7 mouse cellular contexts compared by ENCODE assay signal in the genomic region with DNA sequence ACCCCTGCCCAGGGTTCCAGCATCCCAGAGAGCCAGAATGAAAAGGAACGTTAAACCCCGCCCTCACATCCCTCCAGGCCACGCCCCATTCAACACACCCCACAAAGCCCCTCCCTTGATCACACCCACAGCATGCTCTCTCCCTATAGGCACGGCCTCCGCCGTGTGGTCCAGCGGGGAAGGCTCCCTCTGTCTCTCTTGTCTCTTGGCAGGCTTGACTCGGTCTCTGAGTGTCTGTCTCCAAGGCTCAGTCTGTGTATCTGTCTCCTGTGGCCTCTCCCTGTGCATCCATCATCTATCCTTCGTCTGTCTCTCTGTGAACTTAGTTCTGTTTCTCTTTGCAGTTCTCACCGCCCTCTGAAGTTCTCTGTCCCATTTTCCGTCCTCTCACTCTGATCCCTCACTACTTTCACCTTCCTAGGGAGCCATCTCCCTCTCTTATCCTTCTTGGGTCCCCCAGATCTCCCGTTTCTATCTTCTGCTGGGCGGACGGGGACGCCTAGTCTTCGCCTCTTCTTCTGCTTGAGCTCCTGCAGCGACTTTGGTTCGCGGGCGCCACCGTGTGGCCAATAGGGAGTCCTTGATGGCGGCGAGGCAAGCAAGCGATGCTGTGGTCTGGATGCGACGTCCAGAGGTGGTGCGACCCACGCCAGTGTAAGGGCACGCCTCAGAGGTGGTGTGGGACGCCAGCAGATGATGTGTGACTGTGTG. TPM values are rescaled to one million over a fixed set of nuclear protein-coding genes. Genes with fewer than 3 reads are reported as not detected.
DNase-seq lines count a peak whose midpoint lies in the region; ATAC-seq and TF ChIP-seq lines count a peak whose summit lies in the region.

A gene (plus strand): TSS at position 146 of the 711 bp plus-strand sequence.

- peaks cover 67% of the 10 kb centered on the region for H3K4me1 ChIP-seq in embryonic facial prominence, embryonic 10.5 days
- H3K4me1 ChIP-seq in limb, embryonic 11.5 days (ENCODE audit: control insufficient read depth, insufficient read depth, low read length) = peaks cover 42% of the 10 kb centered on the region
- peaks cover 47% of the 10 kb centered on the region for H3K4me1 ChIP-seq in midbrain, embryonic 13.5 days (replicated peaks)
- peaks cover 3% of the 10 kb centered on the region; the same call in 1 of the 2 replicates for H3K4me1 ChIP-seq in small intestine, adult 2 months (ENCODE audit: control insufficient read depth, insufficient read depth, insufficient read length, low read length)

- peaks cover 37% of the 10 kb centered on the region for H3K36me3 ChIP-seq in embryonic facial prominence, embryonic 10.5 days (replicated peaks)
- H3K36me3 ChIP-seq in limb, embryonic 11.5 days (ENCODE audit: control insufficient read depth, insufficient read depth, low read length) = peaks cover 10% of the 10 kb centered on the region
- peaks cover 8% of the 10 kb centered on the region for H3K36me3 ChIP-seq in midbrain, embryonic 13.5 days
- H3K36me3 ChIP-seq in small intestine, adult 2 months (ENCODE audit: control insufficient read depth, insufficient read depth, low read length) = no peaks in the 10 kb centered on the region

- ATAC-seq in limb, embryonic 11.5 days (ENCODE audit: insufficient number of reproducible peaks, low FRiP score, low TSS enrichment, low read depth) = peak; percentile 71
- ATAC-seq in midbrain, embryonic 13.5 days = peak; percentile 69

- peaks cover 67% of the 10 kb centered on the region for H3K27me3 ChIP-seq in embryonic facial prominence, embryonic 10.5 days (replicated peaks; ENCODE audit: low read depth, poor library complexity, severe bottlenecking)
- no peaks in the 10 kb centered on the region for H3K27me3 ChIP-seq in limb, embryonic 11.5 days (ENCODE audit: control insufficient read depth, insufficient read depth, low read length)
- H3K27me3 ChIP-seq in midbrain, embryonic 13.5 days = peaks cover 57% of the 10 kb centered on the region
- H3K27me3 ChIP-seq in small intestine, adult 2 months (ENCODE audit: control insufficient read depth, insufficient read depth, low read length) = peaks cover 9% of the 10 kb centered on the region

- peak within 1 kb of the TSS; percentile 87 for H3K27ac ChIP-seq in embryonic facial prominence, embryonic 10.5 days (replicated peaks)
- H3K27ac ChIP-seq in limb, embryonic 11.5 days (replicated peaks; ENCODE audit: low read depth, low read length) = peak within 1 kb of the TSS; percentile 98
- peak within 1 kb of the TSS; percentile 72 for H3K27ac ChIP-seq in midbrain, embryonic 13.5 days
- H3K27ac ChIP-seq in small intestine, adult 2 months (ENCODE audit: insufficient read depth, low read depth, low read length) = peak within 1 kb of the TSS; percentile 56

- WGBS in embryonic facial prominence, embryonic 10.5 days = under 1% methylated on average over 30 of the region's 30 CpGs
- WGBS in limb, embryonic 11.5 days = under 1% methylated on average over 30 of the region's 30 CpGs
- WGBS in midbrain, embryonic 13.5 days = 1% methylated on average over 30 of the region's 30 CpGs
- WGBS in small intestine, adult 2 months = under 1% methylated on average over 30 of the region's 30 CpGs

- TF ChIP-seq POLR2A in small intestine, adult 2 months (IDR thresholded peaks at IDR 0.05; ENCODE audit: low read depth, low read length) = no peak

- peak within 1 kb of the TSS; percentile 64 for H3K4me2 ChIP-seq in limb, embryonic 11.5 days (ENCODE audit: low read depth, severe bottlenecking)
- peak within 1 kb of the TSS; percentile 59 for H3K4me2 ChIP-seq in midbrain, embryonic 13.5 days (replicated peaks)

- TF ChIP-seq CTCF in small intestine, adult 2 months (IDR thresholded peaks at IDR 0.05; ENCODE audit: extremely low read depth, insufficient read length, insufficient replicate concordance, low read depth, low read length) = peak; percentile 72

- peak; percentile 89 for DNase-seq in adrenal gland, postnatal 10 days
- peak; percentile 92 for DNase-seq in embryonic facial prominence, embryonic 10.5 days (ENCODE audit: low spot score)
- peak; percentile 98 for DNase-seq in heart, adult 11 months
- peak; percentile 68 for DNase-seq in kidney, adult 11 months
- peak; percentile 92 for DNase-seq in limb, embryonic 11.5 days (ENCODE audit: low spot score)

- peak within 1 kb of the TSS; percentile 55 for H3K4me3 ChIP-seq in embryonic facial prominence, embryonic 10.5 days
- peak within 1 kb of the TSS; percentile 32 for H3K4me3 ChIP-seq in limb, embryonic 11.5 days (ENCODE audit: low read depth, low read length)
- H3K4me3 ChIP-seq in midbrain, embryonic 13.5 days (replicated peaks) = peak within 1 kb of the TSS; percentile 30
- peak within 1 kb of the TSS; percentile 46 for H3K4me3 ChIP-seq in small intestine, adult 2 months (ENCODE audit: low read depth, low read length)

- no peaks in the 10 kb centered on the region for H3K9me3 ChIP-seq in embryonic facial prominence, embryonic 10.5 days
- H3K9me3 ChIP-seq in limb, embryonic 11.5 days (ENCODE audit: control insufficient read depth, low read length) = peaks cover 3% of the 10 kb centered on the region; the same call in 1 of the 2 replicates
- no peaks in the 10 kb centered on the region for H3K9me3 ChIP-seq in midbrain, embryonic 13.5 days

- H3K9ac ChIP-seq in limb, embryonic 11.5 days (ENCODE audit: low read length) = peak within 1 kb of the TSS; percentile 69
- peak within 1 kb of the TSS; percentile 50; the same call in 1 of the 2 replicates for H3K9ac ChIP-seq in midbrain, embryonic 13.5 days (replicated peaks)

RNA-seq across cellular contexts. Expression of the gene that starts here (rescaled TPM):
- 1 to 10 TPM in 1 of 2 experiments, under 1 TPM in 1; 0.84 to 2.0 TPM for total RNA-seq in adrenal gland, postnatal 10 days (2021)
- polyA plus RNA-seq in embryonic facial prominence, embryonic 10.5 days (2016; fragmentation: Nextera tagmentation; extraction: Ambion mirVana) = 14.7 and 20.3 TPM in 2 replicates
- polyA plus RNA-seq in limb, embryonic 11.5 days (2014; fragmentation: Nextera tagmentation; extraction: Ambion mirVana) = 13.9 and 15.9 TPM in 2 replicates
- 23.4 and 30.8 TPM in 2 replicates for polyA plus RNA-seq in midbrain, embryonic 13.5 days (2015; fragmentation: Nextera tagmentation; extraction: Ambion mirVana)
- polyA plus RNA-seq in small intestine, adult 2 months (2012; rRNA removed) = 2.1 and 2.2 TPM in 2 replicates

Comparison
In these comparisons a context has a peak if more than half of its experiments do, and no peak if none do; other contexts are left out.
1. Peak in every context shown above with its lines: DNase-seq, ATAC-seq, H3K4me3 ChIP-seq and H3K27ac ChIP-seq.